Mouse (Mus musculus) large intestine, adult 2 months (tissue): Measurements from ENCODE around the gene Grtp1. TPM values are rescaled to one million over a fixed set of nuclear protein-coding genes. Genes with fewer than 3 reads are reported as not detected.

Source experiments
- DNase-seq: peaks from one replicate; pipeline ENCODE4 v3.0.0-alpha.2; 2012; ENCODE audit warnings: low read depth, low spot score
- WGBS: fragments of 180-500 bp; shearing (Covaris S2); methylation state at CpG from one replicate; pipeline ENCODE4 v1.1.7; 2018; 5-methylcytosine and 5-hydroxymethylcytosine counted together
- polyA plus RNA-seq: library from polyadenylated mRNA; depleted of rRNA; stranded (reverse); fragments of >200 nt; gene quantifications from 2 replicates; pipeline ENCODE4 v1.2.3, GENCODE M21; 2012

Grtp1 gene
- polyA plus RNA-seq, 1 experiment: 69.4 TPM

GRCm38 (mm10) chr8:13206290-13206689 is 5.9 kb upstream of the Grtp1 start:
- peak; percentile 78 for DNase-seq
- WGBS: 13% methylated on average over 5 of the region's 5 CpGs

- 48% methylated on average over 5 of the region's 5 CpGs for WGBS
- DNase-seq: no peak
These were observed 4.9 kb upstream of the Grtp1 start for GRCm38 (mm10) chr8:13205311-13205710.

GRCm38 (mm10) chr8:13204371-13205140 is 4.1 kb upstream of the Grtp1 start:
- DNase-seq: peak; percentile 93
- WGBS: 24% methylated on average over 12 of the region's 12 CpGs

GRCm38 (mm10) chr8:13203472-13203871 is 3.1 kb upstream of the Grtp1 start:
- no peak for DNase-seq
- 82% methylated on average over 1 of the region's 1 CpGs for WGBS

GRCm38 (mm10) chr8:13202806-13203205 is 2.4 kb upstream of the Grtp1 start:
- no peak for DNase-seq
- 83% methylated on average over 3 of the region's 3 CpGs for WGBS

GRCm38 (mm10) chr8:13202041-13202440 is 1.6 kb upstream of the Grtp1 start:
- 32% methylated on average over 3 of the region's 3 CpGs for WGBS
- DNase-seq: no peak

- no peak for DNase-seq
- WGBS: under 1% methylated on average over 18 of the region's 18 CpGs
These were observed 554 bp upstream of the Grtp1 start for GRCm38 (mm10) chr8:13201013-13201334.

- DNase-seq: peak; percentile 76
- WGBS: 14% methylated on average over 14 of the region's 14 CpGs
These were observed 897 bp downstream of the Grtp1 start for GRCm38 (mm10) chr8:13199385-13200061.

- no peak for DNase-seq
- 92% methylated on average over 5 of the region's 5 CpGs for WGBS
These were observed 2.9 kb downstream of the Grtp1 start for GRCm38 (mm10) chr8:13197493-13197892.

- DNase-seq: no peak
- 74% methylated on average over 10 of the region's 10 CpGs for WGBS
These were observed 5.6 kb downstream of the Grtp1 start for GRCm38 (mm10) chr8:13194818-13195217.

- 73% methylated on average over 8 of the region's 8 CpGs for WGBS
- no peak for DNase-seq
These were observed 10.2 kb downstream of the Grtp1 start for GRCm38 (mm10) chr8:13190235-13190634.

GRCm38 (mm10) chr8:13188857-13189256 is 11.6 kb downstream of the Grtp1 start:
- 77% methylated on average over 1 of the region's 1 CpGs for WGBS
- no peak for DNase-seq

GRCm38 (mm10) chr8:13188052-13188555 is 12.3 kb downstream of the Grtp1 start:
- no peak for DNase-seq
- 88% methylated on average over 13 of the region's 13 CpGs for WGBS

GRCm38 (mm10) chr8:13187638-13188037 is 12.8 kb downstream of the Grtp1 start:
- 69% methylated on average over 7 of the region's 7 CpGs for WGBS
- no peak for DNase-seq

GRCm38 (mm10) chr8:13187229-13187628 is 13.2 kb downstream of the Grtp1 start:
- WGBS: 80% methylated on average over 9 of the region's 9 CpGs
- DNase-seq: no peak

- 76% methylated on average over 8 of the region's 8 CpGs for WGBS
- no peak for DNase-seq
These were observed 13.6 kb downstream of the Grtp1 start for GRCm38 (mm10) chr8:13186819-13187218.

GRCm38 (mm10) chr8:13181691-13181976 is 18.8 kb downstream of the Grtp1 start:
- DNase-seq: no peak
- 64% methylated on average over 2 of the region's 2 CpGs for WGBS

GRCm38 (mm10) chr8:13180911-13181690 is 19.3 kb downstream of the Grtp1 start:
- 74% methylated on average over 18 of the region's 18 CpGs for WGBS
- no peak for DNase-seq

- DNase-seq: no peak
These were observed 20.0 kb downstream of the Grtp1 start for GRCm38 (mm10) chr8:13180408-13180807.

GRCm38 (mm10) chr8:13179948-13180347 is 20.5 kb downstream of the Grtp1 start:
- DNase-seq: no peak
- WGBS: 83% methylated on average over 7 of the region's 7 CpGs

More at GRCm38 (mm10) chr8:13180408-13180807, 20.0 kb downstream of the Grtp1 start:
- WGBS: 69% methylated on average over 9 of the region's 9 CpGs
